In the genomic region with DNA sequence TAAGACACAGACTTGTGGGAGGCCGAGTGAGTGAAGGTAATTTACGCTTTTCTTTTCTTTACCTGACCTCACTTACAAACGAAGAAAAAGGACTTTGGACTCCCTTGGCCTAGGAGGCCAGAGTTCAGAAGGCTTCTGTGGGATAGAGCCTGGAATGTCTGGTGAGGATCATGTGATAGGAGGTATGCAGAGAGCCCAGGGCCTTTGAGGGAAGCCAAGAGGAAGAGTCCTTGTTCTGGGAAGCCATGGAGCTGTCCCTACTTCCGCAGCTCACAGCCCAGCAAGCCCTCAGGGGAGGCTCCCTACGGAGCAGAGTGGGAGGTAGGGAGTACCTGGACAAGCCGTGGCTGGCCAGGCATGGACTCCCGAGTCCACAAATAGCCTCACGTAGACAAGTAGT, we compare ENCODE assay signal across 18 mouse cellular contexts. TPM values are rescaled to one million over a fixed set of nuclear protein-coding genes. Genes with fewer than 3 reads are reported as not detected.
DNase-seq lines count a peak whose midpoint lies in the region; ATAC-seq and TF ChIP-seq lines count a peak whose summit lies in the region.
"Had no signal": no experiment of that assay in that cellular context is flagged by ENCODE, and none has a peak within 500 bp of the region (broad histone marks: within the 10 kb centered on the region; RNA-seq: fewer than 3 reads in every experiment).

No protein-coding gene starts in this region.

- no peaks in the 10 kb centered on the region for H3K9me3 ChIP-seq in heart, embryonic 13.5 days
- no peaks in the 10 kb centered on the region for H3K9me3 ChIP-seq in E14TG2a.4 (ENCODE audit: low read length)
- H3K9me3 ChIP-seq: hindbrain, embryonic 15.5 days had no signal

- no peak overlapping the region for H3K4me3 ChIP-seq in heart, embryonic 13.5 days
- H3K4me3 ChIP-seq in E14TG2a.4 (replicated peaks; ENCODE audit: low read length): peak overlapping the region; percentile 29; the same call in 1 of the 2 replicates
- H3K4me3 ChIP-seq: hindbrain, embryonic 15.5 days; myocyte had no signal

- 0 out of 2 replicates have a peak, but pooled peaks cover 2% of the 10 kb centered on the region for H3K36me3 ChIP-seq in heart, embryonic 13.5 days
- H3K36me3 ChIP-seq in E14TG2a.4 (ENCODE audit: insufficient read depth, low read length): no peaks in the 10 kb centered on the region
- H3K36me3 ChIP-seq: hindbrain, embryonic 15.5 days had no signal

- H3K27ac ChIP-seq in heart, embryonic 13.5 days (replicated peaks): peak overlapping the region; percentile 97
- H3K27ac ChIP-seq: hindbrain, embryonic 15.5 days had no signal

- intact Hi-C loops in heart, postnatal 25 days (cut with DNase I): no loop called here

- 0 out of 2 replicates have a peak overlapping the region, but pooled peaks have one; percentile 1 for H3K4me2 ChIP-seq in heart, embryonic 13.5 days
- H3K4me2 ChIP-seq: hindbrain, embryonic 15.5 days had no signal

- H3K27me3 ChIP-seq in heart, embryonic 13.5 days (replicated peaks): peaks cover 9% of the 10 kb centered on the region; the same call in 1 of the 2 replicates
- H3K27me3 ChIP-seq in E14TG2a.4 (ENCODE audit: insufficient read depth, low read length): peaks cover 48% of the 10 kb centered on the region
- H3K27me3 ChIP-seq: hindbrain, embryonic 15.5 days had no signal

- peaks cover 65% of the 10 kb centered on the region for H3K4me1 ChIP-seq in heart, embryonic 13.5 days
- peaks cover 74% of the 10 kb centered on the region for H3K4me1 ChIP-seq in E14TG2a.4 (replicated peaks; ENCODE audit: low read depth, low read length)

- WGBS in heart, embryonic 13.5 days: 31% methylated on average over 8 of the region's 8 CpGs

- ATAC-seq in heart, embryonic 13.5 days (ENCODE audit: extremely low read depth, insufficient number of reproducible peaks, low FRiP score, low TSS enrichment): no peak

- DNase-seq in heart, postnatal 25 days (ENCODE audit: low spot score): no peak
- DNase-seq in heart, postnatal 4 days: peak; percentile 28
- peak; percentile 73 for DNase-seq in kidney, postnatal 14 days
- no peak for DNase-seq in adrenal gland, adult 2 months
- no peak for DNase-seq in right cerebral cortex, adult 18-20 months
- DNase-seq in right cerebral cortex, adult 2 months (ENCODE audit: low spot score in 2 of 2): no peak
- DNase-seq: adrenal gland, postnatal 25 days; cerebellum, adult 11 months; gastrocnemius, postnatal 10 days; layer of hippocampus, adult 9-11 months; lung, adult 2 months; spleen, adult 18-20 months; thymus, postnatal 14 days had no signal

- TF ChIP-seq CTCF in E14TG2a.4 (conservative IDR thresholded peaks at IDR 0.05; ENCODE audit: low read length): no peak

- H3K9ac ChIP-seq in heart, embryonic 13.5 days: peak overlapping the region; percentile 16; the same call in 1 of the 2 replicates
- H3K9ac ChIP-seq: hindbrain, embryonic 15.5 days had no signal

RNA-seq across cellular contexts. Expression of a gene that starts 17.3 kb away (rescaled TPM):
- polyA plus RNA-seq in heart, embryonic 13.5 days (2015; fragmentation: Nextera tagmentation; extraction: Ambion mirVana): 122 and 130 TPM in 2 replicates
- total RNA-seq in heart, postnatal 25 days (2021): 10 to 100 TPM; 33.1 to 41.7 TPM
- total RNA-seq in heart, postnatal 4 days (2021): 100 to 1,000 TPM; 107 to 113 TPM
- total RNA-seq in adrenal gland, adult 2 months (2021): 10 to 100 TPM; 30.0 to 58.8 TPM
- polyA plus RNA-seq in adrenal gland, adult 2 months (2012; rRNA removed): 58.0 and 61.6 TPM in 2 replicates
- total RNA-seq: megakaryocyte-erythroid progenitor cell, adult 5-6 weeks had no signal

RNA-seq across cellular contexts. Expression of a gene that starts 48.1 kb away (rescaled TPM):
- polyA plus RNA-seq in heart, embryonic 13.5 days (2015; fragmentation: Nextera tagmentation; extraction: Ambion mirVana): 25.7 and 27.7 TPM in 2 replicates
- total RNA-seq in heart, postnatal 25 days (2021): 10 to 100 TPM; 17.5 to 18.3 TPM
- 10 to 100 TPM; 19.4 to 20.9 TPM for total RNA-seq in heart, postnatal 4 days (2021)
- 10 to 100 TPM; 18.6 to 25.3 TPM for total RNA-seq in adrenal gland, adult 2 months (2021)
- polyA plus RNA-seq in adrenal gland, adult 2 months (2012; rRNA removed): 22.5 and 23.4 TPM in 2 replicates

RNA-seq across cellular contexts. Expression of a gene that starts 54.3 kb away (rescaled TPM):
- 12.2 and 13.5 TPM in 2 replicates for polyA plus RNA-seq in heart, embryonic 13.5 days (2015; fragmentation: Nextera tagmentation; extraction: Ambion mirVana)
- total RNA-seq in heart, postnatal 25 days (2021): 10 to 100 TPM; 32.3 TPM
- total RNA-seq in heart, postnatal 4 days (2021): 10 to 100 TPM; 29.0 to 29.2 TPM
- 10 to 100 TPM; 36.4 to 38.6 TPM for total RNA-seq in adrenal gland, adult 2 months (2021)
- polyA plus RNA-seq in adrenal gland, adult 2 months (2012; rRNA removed): 75.5 and 77.3 TPM in 2 replicates

Comparison
In these comparisons a context has a peak if more than half of its experiments do, and no peak if none do; other contexts are left out.
1. DNase-seq: peak in heart, postnatal 4 days (single experiment) and kidney, postnatal 14 days (single experiment); none in heart, postnatal 25 days (single experiment), adrenal gland, adult 2 months (single experiment), right cerebral cortex, adult 18-20 months (single experiment) and right cerebral cortex, adult 2 months (0 of 2).